26 mouse cellular contexts compared by ENCODE assay signal in the genomic region with DNA sequence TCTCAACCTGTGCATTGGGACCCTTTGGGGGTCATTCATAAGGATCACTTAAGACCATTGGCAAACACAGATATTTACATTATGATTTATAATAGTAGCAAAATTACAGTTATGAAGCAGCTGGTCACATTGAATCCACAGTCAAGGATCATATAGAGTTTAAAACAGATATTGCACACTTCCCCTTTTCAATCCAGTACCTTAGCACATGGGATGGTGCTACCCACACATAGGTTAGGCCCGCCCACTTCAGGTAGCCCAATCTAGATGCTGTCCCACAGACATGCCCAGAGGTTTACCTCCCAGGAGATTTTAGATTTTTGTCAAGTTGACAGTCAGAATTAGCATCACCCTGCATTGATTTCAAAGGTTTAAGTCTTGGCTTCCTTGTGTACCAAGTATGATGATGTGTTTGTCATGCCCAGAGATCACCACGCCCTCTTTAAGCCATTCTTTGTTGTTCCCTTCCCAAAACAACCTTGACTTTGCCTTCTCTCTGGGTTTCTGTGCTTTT.
DNase-seq lines count a peak whose midpoint lies in the region; ATAC-seq lines count a peak whose summit lies in the region.
"Had no signal": no experiment of that assay in that cellular context is flagged by ENCODE, and none has a peak within 500 bp of the region (broad histone marks: within the 10 kb centered on the region; RNA-seq: fewer than 3 reads in every experiment).

No protein-coding gene starts in this region.

- no peaks in the 10 kb centered on the region for H3K36me3 ChIP-seq in midbrain, embryonic 11.5 days (ENCODE audit: control insufficient read depth, insufficient read depth, low read length)
- H3K36me3 ChIP-seq in midbrain, embryonic 13.5 days = peaks cover 9% of the 10 kb centered on the region; the same call in 1 of the 2 replicates
- H3K36me3 ChIP-seq: embryonic facial prominence, embryonic 12.5 days; embryonic facial prominence, embryonic 15.5 days; heart, embryonic 10.5 days; heart, embryonic 13.5 days had no signal

- H3K27ac ChIP-seq in midbrain, embryonic 11.5 days (ENCODE audit: low read depth, low read length) = no peak overlapping the region
- no peak overlapping the region for H3K27ac ChIP-seq in midbrain, embryonic 13.5 days
- H3K27ac ChIP-seq: embryonic facial prominence, embryonic 12.5 days; embryonic facial prominence, embryonic 15.5 days; gastrocnemius, adult 2 months; heart, adult 2 months; heart, embryonic 10.5 days; heart, embryonic 13.5 days; hindbrain, embryonic 14.5 days; hindbrain, postnatal 0 days had no signal

- no peak overlapping the region for H3K9ac ChIP-seq in midbrain, embryonic 11.5 days (ENCODE audit: low read length)
- H3K9ac ChIP-seq in midbrain, embryonic 13.5 days (replicated peaks) = no peak overlapping the region
- H3K9ac ChIP-seq: embryonic facial prominence, embryonic 12.5 days; embryonic facial prominence, embryonic 15.5 days; forebrain, postnatal 0 days; heart, embryonic 13.5 days; hindbrain, embryonic 14.5 days had no signal

- no peaks in the 10 kb centered on the region for H3K4me1 ChIP-seq in midbrain, embryonic 11.5 days (ENCODE audit: control insufficient read depth, insufficient read depth, low read length)
- H3K4me1 ChIP-seq in midbrain, embryonic 13.5 days (replicated peaks) = no peaks in the 10 kb centered on the region
- H3K4me1 ChIP-seq: embryonic facial prominence, embryonic 12.5 days; embryonic facial prominence, embryonic 15.5 days; heart, embryonic 10.5 days; heart, embryonic 13.5 days had no signal

- ATAC-seq in midbrain, embryonic 11.5 days (ENCODE audit: low FRiP score) = no peak
- ATAC-seq in midbrain, embryonic 13.5 days = no peak
- ATAC-seq in common myeloid progenitor, adult 5-6 weeks (replicated peaks; ENCODE audit: low read depth, poor library complexity, severe bottlenecking) = peak; percentile 60; the same call in 1 of the 2 replicates
- peak; percentile 61 for ATAC-seq in megakaryocyte progenitor cell, adult 5-6 weeks (replicated peaks; ENCODE audit: poor library complexity)
- ATAC-seq: forebrain, embryonic 14.5 days; forebrain, postnatal 0 days; hindbrain, postnatal 0 days; Patski had no signal

- DNase-seq in midbrain, embryonic 11.5 days (ENCODE audit: low spot score, missing footprints) = peak; percentile 53
- no peak for DNase-seq in adipocyte (ENCODE audit: low spot score)
- DNase-seq in right cerebral cortex, adult 18-20 months = no peak
- DNase-seq: adrenal gland, adult 2 months; adrenal gland, postnatal 14 days; cerebellum, adult 11 months; cerebellum, adult 2 months; cerebellum, adult 9-11 months; cerebellum, postnatal 25 days; forebrain, postnatal 0 days; gastrocnemius, adult 2 months; gastrocnemius, postnatal 14 days; heart, adult 2 months; heart, postnatal 14 days; heart, postnatal 4 days had no signal

- no peak overlapping the region for H3K4me2 ChIP-seq in midbrain, embryonic 11.5 days
- H3K4me2 ChIP-seq in midbrain, embryonic 13.5 days (replicated peaks) = no peak overlapping the region
- H3K4me2 ChIP-seq: embryonic facial prominence, embryonic 12.5 days; embryonic facial prominence, embryonic 15.5 days; heart, embryonic 13.5 days; hindbrain, embryonic 14.5 days had no signal

- WGBS in midbrain, embryonic 11.5 days = 84% methylated on average over 2 of the region's 2 CpGs
- WGBS in midbrain, embryonic 13.5 days = 88% methylated on average over 2 of the region's 2 CpGs

- no peak overlapping the region for H3K4me3 ChIP-seq in midbrain, embryonic 11.5 days (ENCODE audit: low read depth, low read length)
- H3K4me3 ChIP-seq in midbrain, embryonic 13.5 days (replicated peaks) = no peak overlapping the region
- H3K4me3 ChIP-seq: embryonic facial prominence, embryonic 12.5 days; embryonic facial prominence, embryonic 15.5 days; gastrocnemius, adult 2 months; heart, adult 2 months; heart, embryonic 10.5 days; heart, embryonic 13.5 days had no signal

- H3K27me3 ChIP-seq in midbrain, embryonic 11.5 days (ENCODE audit: control insufficient read depth, insufficient read depth, low read length) = no peaks in the 10 kb centered on the region; the same call in 1 of the 2 replicates
- peaks cover 6% of the 10 kb centered on the region; the same call in 1 of the 2 replicates for H3K27me3 ChIP-seq in midbrain, embryonic 13.5 days
- H3K27me3 ChIP-seq: heart, embryonic 13.5 days had no signal

- H3K9me3 ChIP-seq in midbrain, embryonic 11.5 days (ENCODE audit: control insufficient read depth, low read length) = no peaks in the 10 kb centered on the region
- H3K9me3 ChIP-seq in midbrain, embryonic 13.5 days = no peaks in the 10 kb centered on the region
- H3K9me3 ChIP-seq: embryonic facial prominence, embryonic 12.5 days; embryonic facial prominence, embryonic 15.5 days; heart, embryonic 10.5 days; heart, embryonic 13.5 days had no signal

Comparison
In these comparisons a context has a peak if more than half of its experiments do, and no peak if none do; other contexts are left out.
1. ATAC-seq: peak in common myeloid progenitor, adult 5-6 weeks (single experiment) and megakaryocyte progenitor cell, adult 5-6 weeks (single experiment); none in midbrain, embryonic 11.5 days (single experiment) and midbrain, embryonic 13.5 days (single experiment).